Mouse (Mus musculus) cerebellum, adult 2 months (tissue): ENCODE results near the gene Ckb.

ENCODE experiments used
- CTCF ChIP-seq: fragments of 200-500 bp; IDR thresholded peaks from 2 replicates; pipeline ENCODE4 v1.5.1; 2011; ENCODE audit warnings: low read depth, mild to moderate bottlenecking, control low read depth, low read length, moderate library complexity, borderline replicate concordance; ENCODE audit not compliant: insufficient read depth
- POLR2A ChIP-seq: fragments of 200-500 bp; IDR thresholded peaks from 2 replicates; pipeline ENCODE4 v1.6.1; 2011; ENCODE audit warnings: low read length, control low read depth, borderline replicate concordance; ENCODE audit not compliant: insufficient read depth

DNA sequence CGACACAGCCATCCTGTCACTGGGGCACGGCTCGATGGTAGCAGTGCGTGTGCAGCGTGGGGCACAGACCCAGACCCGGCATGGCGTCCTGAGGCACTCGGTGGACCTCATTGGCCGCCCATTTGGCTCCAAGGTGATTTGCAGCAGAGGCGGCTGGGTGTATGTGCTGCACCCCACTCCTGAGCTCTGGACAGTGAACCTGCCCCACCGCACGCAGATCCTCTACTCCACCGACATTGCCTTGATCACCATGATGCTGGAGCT, 6.5 kb upstream of the Ckb start:
- TF ChIP-seq CTCF (no peak), POLR2A (no peak)
